Mouse (Mus musculus) myocyte (in vitro differentiated cells): ENCODE data around the gene AU018091. TPM values are rescaled to one million over a fixed set of nuclear protein-coding genes. Genes with fewer than 3 reads are reported as not detected.

Experiments
- H3K27me3 ChIP-seq: one replicate; pipeline ENCODE4 v1.6.1; 2011; ENCODE audit not compliant: control insufficient read depth, insufficient read depth, insufficient read length
- H3K36me3 ChIP-seq: one replicate; pipeline ENCODE4 v1.6.1; 2011; ENCODE audit not compliant: control insufficient read depth, insufficient read depth
- H3K4me2 ChIP-seq: one replicate; pipeline ENCODE4 v1.6.1; 2011; ENCODE audit warnings: low read depth, control low read depth
- H3K4me3 ChIP-seq: one replicate; pipeline ENCODE4 v1.5.1; 2011; ENCODE audit warnings: mild to moderate bottlenecking, control low read depth, moderate library complexity
- H3K79me2 ChIP-seq: one replicate; pipeline ENCODE4 v1.6.1; 2011; ENCODE audit not compliant: control insufficient read depth, insufficient read depth
- H3ac ChIP-seq: one replicate; pipeline ENCODE4 v1.6.1; 2011; ENCODE audit not compliant: control insufficient read depth, insufficient read length
- CEBPB ChIP-seq: IDR thresholded peaks from 2 replicates; pipeline ENCODE4 v1.6.1; 2011; ENCODE audit warnings: mild to moderate bottlenecking, moderate library complexity; ENCODE audit not compliant: poor library complexity, insufficient read depth, severe bottlenecking
- E2F4 ChIP-seq: IDR thresholded peaks from one replicate; pipeline ENCODE4 v1.6.1; 2011; ENCODE audit warnings: mild to moderate bottlenecking, control low read depth, moderate library complexity; ENCODE audit not compliant: insufficient read depth
- MAX ChIP-seq: IDR thresholded peaks from one replicate; pipeline ENCODE4 v1.6.1; 2011; ENCODE audit warnings: low read depth, mild to moderate bottlenecking, control low read depth
- MYOD1 ChIP-seq, 3 experiments: IDR thresholded peaks; one replicate each; pipeline ENCODE4 v1.6.1; 2011; ENCODE audit warnings: control low read depth in 2 of 3, low read depth in 2 of 3, mild to moderate bottlenecking in 2 of 3, moderate library complexity in 1 of 3; ENCODE audit not compliant: insufficient read length in 2 of 3, control insufficient read depth in 1 of 3
- MYOG ChIP-seq, 3 experiments: IDR thresholded peaks; one replicate each; pipeline ENCODE4 v1.6.1; 2011; ENCODE audit warnings: control low read depth in 2 of 3, low read depth in 2 of 3, mild to moderate bottlenecking in 2 of 3; ENCODE audit not compliant: insufficient read length in 2 of 3, control insufficient read depth in 1 of 3, insufficient read depth in 1 of 3
- POLR2A ChIP-seq: IDR thresholded peaks from one replicate; pipeline ENCODE4 v1.6.1; 2011; ENCODE audit warnings: low read depth, mild to moderate bottlenecking, control low read depth, moderate library complexity; ENCODE audit not compliant: insufficient read length
- POLR2AphosphoS2 ChIP-seq: IDR thresholded peaks from one replicate; pipeline ENCODE4 v1.6.1; 2011; ENCODE audit warnings: low read depth, control low read depth; ENCODE audit not compliant: insufficient read length
- REST ChIP-seq: IDR thresholded peaks from one replicate; pipeline ENCODE4 v1.6.1; 2011; ENCODE audit warnings: mild to moderate bottlenecking, control low read depth, moderate library complexity; ENCODE audit not compliant: insufficient read depth, insufficient read length
- SRF ChIP-seq: IDR thresholded peaks from one replicate; pipeline ENCODE4 v1.6.1; 2011; ENCODE audit warnings: low read depth; ENCODE audit not compliant: control insufficient read depth, insufficient read length
- TCF12 ChIP-seq: IDR thresholded peaks from one replicate; pipeline ENCODE4 v1.6.1; 2011; ENCODE audit warnings: mild to moderate bottlenecking, control low read depth; ENCODE audit not compliant: poor library complexity, insufficient read depth, severe bottlenecking
- TCF3 ChIP-seq: IDR thresholded peaks from one replicate; pipeline ENCODE4 v1.6.1; 2011; ENCODE audit warnings: low read depth, control low read depth; ENCODE audit not compliant: insufficient read length
- USF1 ChIP-seq: IDR thresholded peaks from one replicate; pipeline ENCODE4 v1.6.1; 2011; ENCODE audit warnings: low read depth, mild to moderate bottlenecking, control low read depth, moderate library complexity
- polyA plus RNA-seq: library from polyadenylated mRNA; unstranded; fragments of >200 nt; fragmentation: generic; extraction: Trizol; gene quantifications from one replicate; pipeline ENCODE4 v1.2.1, GENCODE M21; 2012; ENCODE audit warnings: missing spikeins

AU018091 gene
- polyA plus RNA-seq, 1 experiment = 0.71 TPM

GRCm38 (mm10) chr7:3212002-3212790, 43.2 kb upstream of the AU018091 start:
- H3K36me3 ChIP-seq = no peaks in the 10 kb centered on the region
- H3ac ChIP-seq = no peak overlapping the region
- no peaks in the 10 kb centered on the region for H3K79me2 ChIP-seq
- no peak overlapping the region for H3K4me3 ChIP-seq
- no peaks in the 10 kb centered on the region for H3K27me3 ChIP-seq
- TF ChIP-seq USF1 = no peak
- TF ChIP-seq MYOG (IDR thresholded peaks at IDR 0.05; ENCODE audit: control insufficient read depth in 1 of 3, insufficient read depth in 1 of 3, insufficient read length in 2 of 3, low read depth in 2 of 3) = no peak
- TF ChIP-seq CEBPB = no peak
- TF ChIP-seq E2F4 = no peak
- TF ChIP-seq POLR2A = no peak
- no peak for TF ChIP-seq MAX
- no peak for TF ChIP-seq REST
- no peak for TF ChIP-seq TCF3
- no peak for TF ChIP-seq TCF12
- TF ChIP-seq SRF = no peak
- no peak for TF ChIP-seq MYOD1 (IDR thresholded peaks at IDR 0.05; ENCODE audit: control insufficient read depth in 1 of 3, insufficient read length in 2 of 3, low read depth in 2 of 3)
- TF ChIP-seq POLR2AphosphoS2 = no peak
- no peak overlapping the region for H3K4me2 ChIP-seq

GRCm38 (mm10) chr7:3211518-3211917, 42.5 kb upstream of the AU018091 start:
- Histone ChIP-seq H3ac (no peak overlapping the region), H3K36me3 (no peaks in the 10 kb centered on the region), H3K27me3 (no peaks in the 10 kb centered on the region), H3K79me2 (no peaks in the 10 kb centered on the region), H3K4me2 (no peak overlapping the region), H3K4me3 (no peak overlapping the region)
- TF ChIP-seq MYOG (IDR thresholded peaks at IDR 0.05; ENCODE audit: control insufficient read depth in 1 of 3, insufficient read depth in 1 of 3, insufficient read length in 2 of 3, low read depth in 2 of 3) (no peak), MYOD1 (IDR thresholded peaks at IDR 0.05; ENCODE audit: control insufficient read depth in 1 of 3, insufficient read length in 2 of 3, low read depth in 2 of 3) (no peak), POLR2AphosphoS2 (no peak), E2F4 (no peak), REST (no peak), POLR2A (no peak), MAX (no peak), TCF12 (no peak)

GRCm38 (mm10) chr7:3210605-3211004, 41.6 kb upstream of the AU018091 start:
- Histone ChIP-seq H3K27me3 (no peaks in the 10 kb centered on the region), H3K4me3 (no peak overlapping the region), H3K4me2 (no peak overlapping the region), H3K79me2 (no peaks in the 10 kb centered on the region), H3ac (no peak overlapping the region), H3K36me3 (no peaks in the 10 kb centered on the region)
- no peak for TF ChIP-seq TCF12
- no peak for TF ChIP-seq USF1
- TF ChIP-seq MYOD1 (IDR thresholded peaks at IDR 0.05; ENCODE audit: control insufficient read depth in 1 of 3, insufficient read length in 2 of 3, low read depth in 2 of 3) = no peak
- no peak for TF ChIP-seq E2F4
- TF ChIP-seq MYOG (IDR thresholded peaks at IDR 0.05; ENCODE audit: control insufficient read depth in 1 of 3, insufficient read depth in 1 of 3, insufficient read length in 2 of 3, low read depth in 2 of 3) = no peak
- no peak for TF ChIP-seq MAX
- TF ChIP-seq TCF3 = no peak
- no peak for TF ChIP-seq POLR2A
- TF ChIP-seq CEBPB = no peak
- no peak for TF ChIP-seq POLR2AphosphoS2
- no peak for TF ChIP-seq REST
- no peak for TF ChIP-seq SRF

DNA sequence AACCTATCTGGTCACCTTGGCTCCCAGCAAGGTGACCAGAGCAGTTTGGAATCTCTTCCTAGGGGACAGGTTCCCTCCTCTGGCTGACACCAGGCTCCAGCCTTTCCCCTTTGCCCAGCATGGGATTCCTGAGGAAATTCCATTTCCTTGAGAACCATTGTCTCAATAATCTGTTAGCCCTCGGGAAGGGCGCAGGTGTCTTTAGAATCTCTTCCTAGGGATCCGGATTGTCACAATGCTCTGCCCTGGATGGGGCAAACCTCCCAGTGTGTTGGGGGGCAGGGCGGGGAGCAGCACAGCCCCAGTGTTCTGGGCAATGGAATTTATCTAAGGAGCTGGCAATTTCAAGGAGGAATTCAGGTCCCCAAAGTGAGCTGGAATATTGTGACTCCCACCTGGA, 37.5 kb upstream of the AU018091 start:
- Histone ChIP-seq H3ac (no peak overlapping the region), H3K27me3 (no peaks in the 10 kb centered on the region), H3K4me2 (no peak overlapping the region), H3K4me3 (no peak overlapping the region), H3K79me2 (no peaks in the 10 kb centered on the region), H3K36me3 (no peaks in the 10 kb centered on the region)
- no peak for TF ChIP-seq E2F4
- no peak for TF ChIP-seq TCF12
- TF ChIP-seq SRF = no peak
- no peak for TF ChIP-seq MYOD1 (IDR thresholded peaks at IDR 0.05; ENCODE audit: control insufficient read depth in 1 of 3, insufficient read length in 2 of 3, low read depth in 2 of 3)
- no peak for TF ChIP-seq MAX
- no peak for TF ChIP-seq TCF3
- no peak for TF ChIP-seq MYOG (IDR thresholded peaks at IDR 0.05; ENCODE audit: control insufficient read depth in 1 of 3, insufficient read depth in 1 of 3, insufficient read length in 2 of 3, low read depth in 2 of 3)
- no peak for TF ChIP-seq CEBPB
- no peak for TF ChIP-seq POLR2AphosphoS2
- TF ChIP-seq POLR2A = no peak
- no peak for TF ChIP-seq REST

DNA sequence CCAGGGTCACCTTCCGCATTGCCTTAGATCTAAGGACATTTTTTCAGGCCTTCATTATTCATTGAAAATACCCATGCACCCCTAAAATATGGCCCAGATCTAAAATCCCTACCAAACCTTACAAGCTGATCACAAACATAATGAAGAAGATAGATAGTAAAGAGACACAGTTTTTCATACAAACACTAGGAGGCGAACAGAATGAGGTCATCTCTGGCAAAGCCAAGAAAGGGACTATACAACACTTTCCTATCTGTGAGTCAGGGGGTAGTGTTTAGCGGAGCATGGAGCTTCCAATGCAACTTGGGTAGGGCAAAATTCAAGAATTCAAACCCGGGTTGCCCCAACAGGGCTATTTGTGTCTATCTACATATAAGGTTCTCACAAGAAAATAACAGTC, 35.6 kb upstream of the AU018091 start:
- no peak overlapping the region for H3ac ChIP-seq
- H3K36me3 ChIP-seq = no peaks in the 10 kb centered on the region
- TF ChIP-seq REST = no peak
- TF ChIP-seq MAX = no peak
- no peak for TF ChIP-seq CEBPB
- TF ChIP-seq USF1 = no peak
- TF ChIP-seq SRF = no peak
- H3K4me2 ChIP-seq = no peak overlapping the region
- H3K4me3 ChIP-seq = no peak overlapping the region
- no peaks in the 10 kb centered on the region for H3K27me3 ChIP-seq
- H3K79me2 ChIP-seq = no peaks in the 10 kb centered on the region
